Mouse (Mus musculus) kidney, adult 8-10 months (tissue): ENCODE data around the gene Irf6.

Experiments used
- DNase-seq, 2 experiments: peaks; one replicate each; pipeline ENCODE4 v3.0.0; 2022

Gene Irf6

GRCm38 (mm10) chr1:193157111-193157492 lies 4.2 kb downstream of the Irf6 start:
- DNase-seq, result peak in 1 of 2 experiments; percentile 32

DNA sequence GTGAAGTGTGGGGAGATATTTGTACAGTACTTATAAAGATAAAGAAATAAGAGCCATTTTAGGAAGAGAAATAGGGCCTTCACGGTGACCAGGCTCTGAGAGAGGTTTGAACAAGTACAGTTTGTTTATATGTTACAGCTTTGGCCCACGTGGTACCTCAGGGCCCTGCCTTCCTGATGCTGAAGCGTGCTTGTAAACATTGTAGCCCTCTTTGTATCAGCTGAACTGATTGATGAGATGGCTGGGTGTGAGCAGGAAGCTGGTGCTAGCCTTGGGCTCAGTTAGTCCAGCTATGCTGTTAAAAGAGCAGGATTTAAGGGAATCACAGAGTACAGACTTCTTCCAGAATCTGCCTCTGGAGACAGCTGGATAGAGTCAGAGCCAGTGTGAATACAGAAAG lies 6.3 kb downstream of the Irf6 start:
- no peak for DNase-seq

- no peak for DNase-seq
Observed at GRCm38 (mm10) chr1:193159613-193160012, 6.7 kb downstream of the Irf6 start.

- peak in 1 of 2 experiments; percentile 50 for DNase-seq
Observed at GRCm38 (mm10) chr1:193160317-193161032, 7.6 kb downstream of the Irf6 start.

DNA sequence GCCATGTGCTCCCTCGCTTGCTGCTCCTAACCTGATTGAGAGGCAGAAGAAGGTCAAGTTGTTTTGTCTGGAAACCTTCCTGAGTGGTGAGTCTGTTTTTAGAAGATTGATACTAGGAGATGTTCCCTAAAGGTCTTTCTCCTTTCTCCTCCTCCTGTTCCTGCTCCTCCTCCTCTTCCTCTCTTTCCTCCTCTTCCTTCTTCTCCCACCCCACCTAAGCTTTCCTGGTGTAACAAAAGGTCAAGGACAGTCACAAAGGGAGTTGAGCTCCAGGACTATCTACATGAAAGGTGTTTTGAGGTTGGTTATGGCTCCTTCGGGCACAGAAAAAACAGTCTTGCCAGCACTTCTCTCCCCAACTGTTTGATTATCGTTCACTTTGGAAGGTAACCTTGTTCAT lies 14.8 kb downstream of the Irf6 start, which contains the start of gene A130010J15Rik:
TSS of gene A130010J15Rik (plus strand) at position 301 of the 400 bp plus-strand sequence.
- DNase-seq, result no peak

DNA sequence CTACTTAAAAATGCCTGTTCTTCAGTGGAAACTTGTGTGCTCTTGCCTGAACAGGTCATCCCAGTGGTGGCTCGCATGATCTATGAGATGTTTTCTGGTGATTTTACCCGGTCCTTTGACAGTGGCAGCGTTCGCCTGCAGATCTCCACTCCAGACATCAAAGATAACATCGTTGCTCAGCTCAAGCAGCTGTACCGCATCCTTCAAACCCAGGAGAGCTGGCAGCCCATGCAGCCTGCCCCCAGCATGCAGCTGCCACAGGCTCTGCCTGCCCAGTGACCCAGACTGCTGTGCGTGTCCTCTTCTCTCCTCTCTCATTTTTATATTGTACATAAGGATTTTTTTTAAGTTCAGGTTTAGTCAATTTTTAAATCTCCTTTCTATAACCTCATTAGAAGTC lies 16.3 kb downstream of the Irf6 start:
- no peak for DNase-seq

GRCm38 (mm10) chr1:193169856-193170255 lies 16.9 kb downstream of the Irf6 start:
- peak in 1 of 2 experiments; percentile 47 for DNase-seq

DNA sequence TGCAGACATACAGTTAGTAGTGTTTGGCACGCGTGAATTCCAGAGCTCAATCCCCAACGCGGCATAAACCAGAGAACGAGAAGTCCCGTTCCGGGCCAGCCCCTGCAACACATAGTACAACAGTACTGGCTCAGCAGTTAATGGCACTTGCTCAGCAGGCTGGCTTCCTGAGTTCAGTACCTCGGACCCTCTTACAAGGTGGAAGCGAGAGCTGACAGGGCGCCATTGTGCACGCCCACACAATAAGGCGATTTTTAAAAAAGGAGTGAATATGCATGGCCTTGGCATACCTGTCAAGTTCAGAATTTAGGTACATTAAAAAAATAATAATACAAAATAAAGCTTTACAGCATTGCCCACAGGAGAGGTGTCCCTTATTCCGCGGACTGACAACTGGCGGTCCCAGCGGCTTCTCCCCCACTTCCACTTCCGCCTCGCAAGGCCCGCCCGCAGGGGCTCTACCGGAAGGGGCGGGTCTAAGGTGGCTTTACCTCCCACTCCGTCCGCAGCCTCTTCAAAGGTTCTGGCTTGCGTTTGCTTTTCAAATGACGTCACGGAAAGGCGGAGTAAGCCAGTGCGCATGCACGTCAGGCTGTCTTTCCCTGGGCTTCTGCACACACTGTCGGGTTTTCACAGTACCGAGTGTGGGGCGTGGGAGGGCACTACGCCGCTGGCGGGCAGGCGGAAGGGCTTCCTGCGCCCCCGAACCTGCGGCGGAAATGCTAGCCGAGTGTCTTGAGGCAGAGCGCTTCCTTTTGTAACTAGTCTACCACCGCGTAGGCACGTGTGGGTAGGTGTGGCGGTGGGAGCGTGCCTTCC lies 20.3 kb downstream of the Irf6 start:
- peak; percentile 97 for DNase-seq

GRCm38 (mm10) chr1:193173810-193174129 lies 20.9 kb downstream of the Irf6 start:
- no peak for DNase-seq

- no peak for DNase-seq
Observed at GRCm38 (mm10) chr1:193174143-193174733, 21.3 kb downstream of the Irf6 start.

- DNase-seq, result no peak
Observed at GRCm38 (mm10) chr1:193181104-193181503, 28.2 kb downstream of the Irf6 start.

GRCm38 (mm10) chr1:193188257-193188656 lies 35.3 kb downstream of the Irf6 start:
- no peak for DNase-seq

DNA sequence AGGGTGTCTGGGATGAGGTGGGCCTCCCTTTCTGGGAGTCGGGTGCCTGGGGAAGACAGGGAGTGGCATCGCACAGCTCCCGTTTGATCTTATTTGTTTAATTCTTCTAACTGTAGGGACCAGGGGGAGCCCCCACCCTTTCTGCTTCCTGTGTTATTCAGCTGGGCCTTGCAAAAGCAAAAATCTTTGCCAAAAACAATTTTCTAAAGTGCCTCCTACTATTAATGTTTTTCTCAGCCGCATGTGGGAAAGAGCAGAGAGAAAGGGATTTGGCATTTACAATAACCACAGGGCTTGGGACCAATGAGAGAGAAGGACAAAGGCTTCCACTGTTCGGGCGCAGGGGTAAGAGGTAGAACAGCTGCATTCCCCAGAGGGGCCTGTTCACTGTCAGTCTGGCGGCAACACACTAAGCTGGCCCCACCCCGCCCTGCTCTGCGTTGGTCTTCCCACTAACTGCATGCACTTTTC lies 36.3 kb downstream of the Irf6 start:
- DNase-seq, result no peak

GRCm38 (mm10) chr1:193189771-193190170 lies 36.9 kb downstream of the Irf6 start:
- no peak for DNase-seq

GRCm38 (mm10) chr1:193191675-193192283 lies 38.9 kb downstream of the Irf6 start:
- no peak for DNase-seq

- DNase-seq, result no peak
Observed at GRCm38 (mm10) chr1:193194416-193195140, 41.7 kb downstream of the Irf6 start.

DNA sequence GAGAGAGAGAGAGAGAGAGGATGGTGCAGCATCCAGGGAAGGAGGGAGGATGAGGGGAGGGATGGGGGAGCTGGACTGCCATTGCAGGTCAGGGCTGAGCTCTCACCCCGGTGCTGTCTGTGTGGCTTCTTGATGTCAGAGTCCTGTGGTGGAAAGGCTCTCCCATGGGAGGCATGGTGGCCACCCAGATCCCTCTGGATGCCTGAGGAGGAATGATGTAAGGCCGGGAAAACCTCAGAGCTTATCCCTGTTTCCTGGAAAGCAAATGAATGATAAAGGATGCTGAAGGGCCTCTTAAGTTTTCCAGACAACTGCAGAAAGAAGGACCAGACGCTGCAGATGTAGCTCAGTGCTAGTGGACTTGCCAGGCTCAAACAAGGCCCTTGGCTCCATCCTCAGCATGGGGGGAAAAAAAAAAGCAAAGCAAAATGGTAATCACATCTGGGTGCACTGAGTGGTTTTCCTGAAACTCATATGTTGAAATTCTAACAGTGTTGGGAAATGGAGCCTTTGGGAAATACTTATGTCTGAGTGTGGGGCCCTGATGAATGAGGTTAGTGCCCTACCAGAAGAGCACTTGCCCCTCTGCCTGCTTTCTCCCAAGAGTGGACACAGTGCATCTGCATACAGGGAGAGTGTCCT lies 42.4 kb downstream of the Irf6 start:
- no peak for DNase-seq

DNA sequence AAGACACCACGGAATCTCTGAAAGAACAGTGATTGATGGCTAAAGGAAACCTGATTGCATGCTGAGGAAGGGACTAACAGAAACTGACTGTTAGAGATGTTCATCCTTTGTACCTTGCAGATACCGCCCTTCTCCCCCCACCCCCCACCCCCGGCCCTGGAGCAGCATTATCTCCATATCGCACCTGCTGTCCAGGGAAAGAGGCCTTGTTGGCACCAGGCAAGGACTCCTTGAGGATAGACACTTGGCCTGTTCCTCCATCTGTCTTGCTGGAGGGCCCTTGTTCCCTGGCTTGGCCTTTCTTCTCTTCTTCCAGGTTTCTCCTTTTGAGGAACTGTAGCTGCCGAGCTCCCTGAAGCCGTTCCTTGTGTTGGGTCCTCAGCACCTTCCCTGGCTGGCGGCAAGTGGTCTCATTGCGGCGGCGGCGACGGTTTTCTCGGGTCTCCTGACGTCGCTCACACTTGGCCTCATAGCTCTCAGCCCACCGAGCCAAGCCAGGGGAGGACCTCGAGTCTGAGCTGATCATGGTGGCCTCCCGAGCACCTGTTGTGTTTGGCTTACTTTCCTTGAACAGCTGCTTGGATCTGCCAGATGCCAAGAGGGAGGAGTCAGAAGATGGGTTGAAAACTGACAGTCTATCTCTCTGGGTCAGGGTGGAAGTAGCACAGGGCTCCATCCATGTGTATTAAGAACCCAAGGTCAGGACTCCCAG lies 44.7 kb downstream of the Irf6 start:
- DNase-seq, result no peak

DNA sequence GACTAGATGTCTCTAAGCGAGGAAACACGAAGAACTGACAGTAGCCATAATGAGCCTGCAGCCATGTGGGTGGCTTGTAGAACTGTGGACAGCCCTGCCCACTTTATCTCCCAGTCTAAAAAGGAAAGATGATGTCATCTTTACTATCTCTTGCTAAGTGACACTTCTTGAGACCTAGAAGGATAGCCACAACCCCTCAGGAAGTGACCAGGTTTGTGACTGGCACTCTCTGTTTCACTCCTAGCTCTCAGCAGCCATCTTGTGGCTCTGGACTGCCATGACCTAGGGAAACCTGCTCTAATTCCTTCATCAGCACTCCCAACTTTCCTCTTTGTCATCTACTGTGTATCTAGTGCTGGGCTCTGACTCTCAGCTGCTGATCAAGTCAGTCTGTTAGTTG lies 45.4 kb downstream of the Irf6 start:
- DNase-seq, result no peak

GRCm38 (mm10) chr1:193200640-193201382 lies 47.9 kb downstream of the Irf6 start:
- DNase-seq, result no peak

- no peak for DNase-seq
Observed at GRCm38 (mm10) chr1:193201383-193201778, 48.5 kb downstream of the Irf6 start, which contains the start of gene Traf3ip3. TSS of gene Traf3ip3 (minus strand) at chr1:193201703.
